Mouse (Mus musculus) Patski (cell line): ENCODE data around the gene Pkn1. TPM values are rescaled to one million over a fixed set of nuclear protein-coding genes. Genes with fewer than 3 reads are reported as not detected.

Experiments used
- ATAC-seq: fragments of 100-300 bp; one replicate; pipeline ENCODE4 v1.8.0; 2021
- CTCF ChIA-PET: fragments of 350-600 bp; sonication (Branson Sonifier 250); formaldehyde crosslinking; loops from one replicate; lab custom pipeline; 2022; ENCODE audit warnings: inconsistent platforms; lab: Charles Lee
- POLR2A ChIA-PET: fragments of 350-600 bp; sonication (Branson Sonifier 250); formaldehyde crosslinking; loops from one replicate; lab custom pipeline; 2022; ENCODE audit warnings: antibody characterized with exemption, inconsistent platforms; lab: Charles Lee
- DNase-seq: peaks from one replicate; pipeline ENCODE4 v3.0.0-alpha.2; 2011; ENCODE audit warnings: low read depth, low spot score
- H3K27me3 ChIP-seq: fragments of 371-371 bp; one replicate; pipeline ENCODE4 v1.5.1; 2021
- CTCF ChIP-seq: fragments of 100-300 bp; IDR thresholded peaks from one replicate; pipeline ENCODE4 v1.5.1; 2021
- in situ Hi-C: fragments of 300-500 bp; cut with MboI; formaldehyde crosslinking; loops from 3 replicates; pipeline ENCODE4 v1.11.1; 2018; ENCODE audit warnings: low pct_unique_long_range_greater_than_20kb, mixed read lengths
- polyA plus RNA-seq: library from polyadenylated mRNA; unstranded; gene quantifications from one replicate; pipeline ENCODE4 v1.2.3, GENCODE M21; 2021

Gene Pkn1
- polyA plus RNA-seq, 1 experiment from 2014 or later, result 68.6 TPM

DNA sequence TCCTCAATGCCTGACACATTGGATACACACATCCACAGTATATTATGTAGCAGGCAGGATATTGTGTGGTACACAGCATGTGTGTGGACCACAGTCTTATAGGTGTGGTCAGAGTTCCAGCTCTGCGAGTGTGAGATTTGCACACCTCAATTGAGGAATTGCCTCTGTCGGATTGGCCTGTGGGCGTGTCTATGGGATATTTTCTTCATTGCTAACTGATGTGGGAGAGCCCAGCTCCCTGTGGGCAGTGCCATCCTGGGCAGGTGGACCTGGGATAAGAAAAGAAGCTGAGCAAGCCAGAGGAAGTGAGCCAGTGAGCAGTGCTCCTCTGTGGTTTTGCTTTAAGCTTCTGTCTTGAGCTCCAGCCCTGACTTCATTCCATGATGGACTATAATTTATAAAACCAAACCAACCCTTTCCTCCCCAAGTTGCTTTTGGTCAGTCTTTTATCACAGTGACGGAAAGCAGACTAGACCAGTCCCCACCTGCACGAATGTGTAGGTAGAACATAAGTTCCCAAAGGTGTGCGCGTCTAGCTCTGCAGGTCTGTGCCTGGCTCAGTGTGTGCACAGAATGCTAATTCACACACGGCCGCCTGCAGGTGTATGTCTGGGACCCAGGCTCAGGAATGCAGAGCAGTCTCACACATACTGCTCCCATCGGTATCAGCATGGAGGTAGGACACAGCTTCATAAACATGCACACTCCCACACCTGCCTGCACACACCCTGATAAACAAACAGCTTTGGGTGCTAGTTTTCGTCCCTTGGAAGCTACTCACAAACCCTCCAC, 4.4 kb downstream of the Pkn1 start:
- POLR2A ChIA-PET, result interaction anchor here (0.5 to 0.9 kb wide), 2 partner anchors 11 to 86 kb away, joined by 3 read pairs; no protein-coding TSS in a partner anchor
- in situ Hi-C loops, result no loop called here
- H3K27me3 ChIP-seq, result no peaks in the 10 kb centered on the region
- CTCF ChIA-PET, result interaction anchor here (1.0 to 1.5 kb wide), 2 partner anchors 10 to 85 kb away, joined by 3 to 4 read pairs; no protein-coding TSS in a partner anchor
- DNase-seq, result no peak
- TF ChIP-seq CTCF, result no peak
- ATAC-seq, result no peak

DNA sequence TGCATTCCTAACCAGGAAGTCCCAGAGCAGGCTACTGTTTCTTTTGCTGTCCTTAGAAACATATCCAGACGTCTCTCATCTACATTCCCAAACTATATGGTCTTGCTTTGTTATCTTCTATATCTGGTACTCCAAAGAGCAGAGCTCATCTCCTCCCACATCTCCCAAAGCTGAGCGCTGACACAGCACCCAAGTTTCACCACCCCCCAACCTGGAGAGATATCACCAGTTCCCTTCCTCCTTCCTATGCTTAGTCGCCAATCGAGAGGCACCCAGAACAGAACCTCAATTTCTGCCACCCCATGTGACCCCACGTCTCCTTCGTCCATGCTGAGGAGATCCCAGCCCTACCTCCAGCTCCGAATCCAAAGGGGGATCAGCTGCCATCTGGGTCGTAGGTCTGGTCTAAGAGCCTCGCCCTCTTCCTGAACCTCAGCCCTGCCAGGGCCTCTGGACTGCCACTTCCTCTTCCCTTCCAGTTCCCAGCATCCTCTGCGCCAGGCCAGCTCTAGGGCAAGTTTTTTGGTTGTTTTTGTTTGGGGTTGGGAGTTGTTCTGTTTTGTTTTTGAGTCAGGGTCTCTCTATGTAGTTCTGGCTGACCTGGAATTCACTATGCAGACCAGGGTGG, 5.3 kb downstream of the Pkn1 start:
- no peak for ATAC-seq
- POLR2A ChIA-PET, result interaction anchor here (0.9 kb wide), 1 partner anchor 10 kb away, joined by 3 read pairs; no protein-coding TSS in a partner anchor
- CTCF ChIA-PET, result interaction anchor here (1.0 to 1.5 kb wide), 2 partner anchors 9 to 86 kb away, joined by 3 to 4 read pairs; no protein-coding TSS in a partner anchor
- TF ChIP-seq CTCF, result no peak
- no peaks in the 10 kb centered on the region for H3K27me3 ChIP-seq
- in situ Hi-C loops, result no loop called here
- DNase-seq, result no peak

DNA sequence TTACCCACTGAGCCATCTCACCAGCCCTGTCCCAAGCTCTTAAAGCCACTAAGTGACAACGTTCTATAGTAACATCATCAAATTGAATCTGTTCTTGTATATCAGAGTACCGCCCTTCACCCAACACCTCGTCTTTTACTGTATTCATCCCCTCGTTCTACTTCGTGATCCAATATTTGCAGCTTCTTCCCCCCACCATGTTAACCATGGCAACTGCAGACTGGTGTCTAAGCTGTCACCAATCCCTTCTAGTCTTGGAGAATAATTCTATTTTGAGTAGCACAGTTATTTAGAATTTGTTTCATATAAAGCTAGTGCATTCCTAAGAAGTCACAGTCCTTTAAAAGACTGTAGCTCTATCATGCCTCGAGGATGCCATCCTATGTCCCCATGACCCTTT, 9.7 kb downstream of the Pkn1 start:
- no peak for DNase-seq
- POLR2A ChIA-PET, result interaction anchor here (1.1 kb wide), 1 partner anchor 210 kb away, joined by 3 read pairs; no protein-coding TSS in a partner anchor
- TF ChIP-seq CTCF, result no peak
- in situ Hi-C loops, result no loop called here
- no peaks in the 10 kb centered on the region for H3K27me3 ChIP-seq
- CTCF ChIA-PET, result interaction anchor here (1.1 kb wide), 2 partner anchors 10 to 28 kb away, joined by 3 to 4 read pairs; no protein-coding TSS in a partner anchor
- ATAC-seq, result no peak

DNA sequence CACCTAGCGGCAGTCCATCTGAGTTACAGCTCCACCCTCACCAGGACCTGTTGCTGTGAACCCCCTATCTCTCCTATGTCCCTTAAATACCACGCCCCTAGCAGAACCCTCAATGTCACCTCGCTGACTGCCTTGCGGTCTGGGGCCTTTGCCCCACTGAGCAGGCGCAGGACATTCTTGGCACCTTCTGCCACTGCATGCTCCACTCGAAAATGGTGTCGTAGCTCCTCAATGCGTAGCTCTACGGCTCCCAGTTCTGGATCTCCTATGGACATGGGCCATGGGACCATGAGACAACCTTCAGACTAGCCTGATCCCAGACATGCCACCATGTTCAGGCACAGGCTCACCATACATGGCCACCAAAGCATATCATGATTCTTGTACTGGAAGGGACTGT, 14.5 kb downstream of the Pkn1 start:
- in situ Hi-C loops, result no loop called here
- POLR2A ChIA-PET, result interaction anchor here (1.3 kb wide), 1 partner anchor 10 kb away, joined by 3 read pairs; no protein-coding TSS in a partner anchor
- no peaks in the 10 kb centered on the region for H3K27me3 ChIP-seq
- no peak for ATAC-seq
- CTCF ChIA-PET, result interaction anchor here (1.2 kb wide), 1 partner anchor 10 kb away, joined by 4 read pairs; no protein-coding TSS in a partner anchor
- TF ChIP-seq CTCF, result no peak
- DNase-seq, result no peak

GRCm38 (mm10) chr8:83681099-83681498, 17.9 kb downstream of the Pkn1 start:
- in situ Hi-C loops, result no loop called here
- ATAC-seq (no peak), DNase-seq (no peak)
- H3K27me3 ChIP-seq, result no peaks in the 10 kb centered on the region
- CTCF ChIA-PET, result interaction anchor here (1.1 to 1.4 kb wide), 2 partner anchors 10 to 19 kb away, joined by 3 to 4 read pairs; no protein-coding TSS in a partner anchor
- TF ChIP-seq CTCF, result no peak
- POLR2A ChIA-PET, result no interaction called here

DNA sequence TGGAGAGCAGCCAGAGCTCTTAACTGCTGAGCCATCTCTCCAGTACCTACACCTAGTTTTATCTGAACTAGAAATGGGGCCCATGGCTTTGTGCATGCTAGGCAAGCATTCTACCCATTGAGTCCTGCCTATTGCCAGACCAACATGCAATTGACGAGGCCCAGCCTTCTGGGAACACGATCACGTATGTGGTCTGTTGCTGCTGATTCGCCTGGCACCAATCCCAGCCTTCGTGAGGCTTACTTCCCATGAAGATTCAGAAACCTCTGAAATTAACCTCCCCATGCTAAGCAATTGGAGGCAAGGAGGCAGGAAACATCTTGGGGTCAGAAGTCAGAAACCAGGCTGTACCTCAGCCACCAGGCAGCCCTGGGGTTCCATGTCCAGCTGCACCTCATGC, 18.4 kb downstream of the Pkn1 start:
- TF ChIP-seq CTCF, result no peak
- in situ Hi-C loops, result no loop called here
- ATAC-seq (no peak), DNase-seq (no peak)
- H3K27me3 ChIP-seq, result no peaks in the 10 kb centered on the region
- CTCF ChIA-PET, result interaction anchor here (1.0 to 1.1 kb wide), 2 partner anchors 10 to 19 kb away, joined by 3 to 4 read pairs; no protein-coding TSS in a partner anchor
- POLR2A ChIA-PET, result no interaction called here

DNA sequence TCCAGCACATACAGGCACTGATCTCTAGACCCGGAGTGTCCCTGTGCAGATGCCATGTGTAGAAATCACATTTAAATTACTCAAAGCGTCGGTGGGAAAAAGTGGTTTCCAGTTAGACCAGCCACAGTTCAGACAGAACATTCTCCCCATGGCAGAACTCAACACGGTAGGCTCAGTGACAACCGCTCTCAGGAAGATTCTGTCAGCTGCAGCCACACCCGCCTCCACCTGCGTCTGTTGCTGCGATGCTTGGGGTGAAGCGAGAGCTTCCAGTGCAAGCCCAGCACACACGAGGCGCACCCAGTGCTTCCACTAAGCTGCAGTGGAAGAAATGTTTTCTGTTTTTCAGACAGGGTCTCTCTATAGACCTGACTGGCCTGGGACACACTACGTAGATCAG, 19.1 kb downstream of the Pkn1 start:
- no peak for ATAC-seq
- no peak for DNase-seq
- CTCF ChIA-PET, result interaction anchor here (1.0 to 1.6 kb wide), 2 partner anchors 10 to 18 kb away, joined by 3 read pairs; no protein-coding TSS in a partner anchor
- in situ Hi-C loops, result no loop called here
- H3K27me3 ChIP-seq, result no peaks in the 10 kb centered on the region
- TF ChIP-seq CTCF, result no peak
- POLR2A ChIA-PET, result no interaction called here

GRCm38 (mm10) chr8:83674497-83674896, 24.5 kb downstream of the Pkn1 start:
- ATAC-seq, result no peak
- ChIA-PET POLR2A (interaction anchor here (1.6 kb wide), 1 partner anchor 23 kb away, joined by 5 read pairs; no protein-coding TSS in a partner anchor), CTCF (interaction anchor here (1.2 to 1.3 kb wide), 2 partner anchors 12 to 22 kb away, joined by 3 to 5 read pairs; no protein-coding TSS in a partner anchor)

GRCm38 (mm10) chr8:83672936-83673335, 26.0 kb downstream of the Pkn1 start:
- no peak for TF ChIP-seq CTCF
- ATAC-seq, result no peak
- H3K27me3 ChIP-seq, result no peaks in the 10 kb centered on the region
- no peak for DNase-seq
- ChIA-PET POLR2A (interaction anchor here (1.6 kb wide), 1 partner anchor 25 kb away, joined by 5 read pairs; no protein-coding TSS in a partner anchor), CTCF (no interaction called here)
- in situ Hi-C loops, result no loop called here

More at GRCm38 (mm10) chr8:83674497-83674896, 24.5 kb downstream of the Pkn1 start:
- in situ Hi-C loops, result no loop called here
- H3K27me3 ChIP-seq, result no peaks in the 10 kb centered on the region
- no peak for TF ChIP-seq CTCF
- no peak for DNase-seq

DNA sequence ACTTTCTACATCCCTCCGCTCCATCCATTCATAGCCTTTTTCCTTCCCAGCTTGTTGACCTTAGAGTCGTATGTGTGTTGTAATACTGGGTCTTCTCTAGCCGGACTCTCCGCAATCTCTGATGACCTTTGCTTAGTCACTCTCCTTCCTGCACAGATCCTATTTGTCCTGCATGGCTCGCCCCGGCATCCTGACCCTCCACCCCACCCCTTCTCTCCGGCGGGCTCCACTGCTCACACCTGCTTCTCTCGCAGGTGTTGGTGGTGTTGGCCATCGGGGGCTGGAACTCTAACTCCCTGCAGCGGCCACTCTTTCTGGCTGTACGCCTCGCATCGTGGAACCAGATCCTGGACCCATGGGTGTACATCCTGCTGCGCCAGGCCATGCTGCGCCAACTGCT, 30.0 kb downstream of the Pkn1 start:
- H3K27me3 ChIP-seq, result no peaks in the 10 kb centered on the region
- DNase-seq (no peak), ATAC-seq (no peak)
- TF ChIP-seq CTCF, result no peak
- CTCF ChIA-PET, result no interaction called here
- POLR2A ChIA-PET, result no interaction called here
- in situ Hi-C loops, result no loop called here
